Mouse (Mus musculus) lung, embryonic 16.5 days (tissue): ENCODE data around the gene Il18bp. TPM values are rescaled to one million over a fixed set of nuclear protein-coding genes. Genes with fewer than 3 reads are reported as not detected.

Source experiments
- ATAC-seq: fragments of 200-750 bp; cut with Nextera tagmentation; 2 replicates; pipeline ENCODE4 v1.8.0; 2017; ENCODE audit warnings: low read depth, mild to moderate bottlenecking, moderate library complexity
- H3K27ac ChIP-seq: fragments of 300-500 bp; sonication (generic); 2 replicates; pipeline ENCODE4 v1.5.1; 2014; ENCODE audit warnings: mild to moderate bottlenecking, control low read depth, low read length
- H3K27me3 ChIP-seq: fragments of 300-500 bp; sonication (generic); 2 replicates; pipeline ENCODE4 v1.6.1; 2014; ENCODE audit warnings: low read depth, low read length, mixed read lengths; ENCODE audit not compliant: control insufficient read depth, insufficient read depth
- H3K36me3 ChIP-seq: fragments of 300-500 bp; sonication (generic); 2 replicates; pipeline ENCODE4 v1.6.1; 2014; ENCODE audit warnings: low read length; ENCODE audit not compliant: control insufficient read depth, insufficient read depth
- H3K4me1 ChIP-seq: fragments of 300-500 bp; sonication (generic); replicated peaks from 2 replicates; pipeline ENCODE4 v1.6.1; 2014; ENCODE audit warnings: low read length, mixed read lengths; ENCODE audit not compliant: control insufficient read depth, insufficient read depth
- H3K4me2 ChIP-seq: fragments of 300-500 bp; sonication (generic); 2 replicates; pipeline ENCODE4 v1.6.1; 2014; ENCODE audit warnings: low read depth, low read length, control low read depth
- H3K4me3 ChIP-seq: fragments of 300-500 bp; sonication (generic); 2 replicates; pipeline ENCODE4 v1.5.1; 2014; ENCODE audit warnings: mild to moderate bottlenecking, low read length, control low read depth
- H3K9ac ChIP-seq: fragments of 300-500 bp; sonication (generic); 2 replicates; pipeline ENCODE4 v1.6.1; 2014; ENCODE audit warnings: low read length, control low read depth
- H3K9me3 ChIP-seq: fragments of 300-500 bp; sonication (generic); 2 replicates; pipeline ENCODE4 v1.6.1; 2016; ENCODE audit warnings: low read length; ENCODE audit not compliant: control insufficient read depth
- WGBS: fragments of 180-500 bp; shearing (Covaris S2); extraction: QIAGEN DNeasy Blood & Tissue Kit; methylation state at CpG from one replicate; pipeline ENCODE4 v1.1.7; 2014; 5-methylcytosine and 5-hydroxymethylcytosine counted together
- polyA plus RNA-seq: library from polyadenylated mRNA; unstranded; fragments of >200 nt; fragmentation: Nextera tagmentation; extraction: Ambion mirVana; gene quantifications from 2 replicates; pipeline ENCODE4 v1.2.1, GENCODE M21; 2015

Il18bp gene
- polyA plus RNA-seq, 1 experiment from 2014 or later = 2.1 TPM

DNA sequence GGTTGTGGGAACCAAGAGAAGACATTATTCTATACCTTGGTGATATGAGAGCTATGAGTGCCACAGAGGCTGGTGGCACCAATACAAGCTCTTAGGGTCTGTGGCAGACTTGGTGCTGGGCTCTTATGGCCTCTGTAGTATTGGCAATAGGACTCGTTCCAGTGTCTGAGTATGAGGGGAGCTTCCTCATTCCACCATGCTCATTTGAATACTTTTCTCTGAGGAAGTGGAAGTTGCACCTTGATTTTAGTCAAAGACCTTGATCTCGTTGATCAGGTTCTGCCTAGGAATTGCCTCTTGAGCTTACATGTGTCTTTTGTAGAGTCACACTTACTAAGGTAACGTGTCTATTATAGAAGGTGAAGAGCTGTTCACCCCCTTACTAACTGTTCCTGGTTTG, 24.2 kb downstream of the Il18bp start:
- Histone ChIP-seq H3K27me3 (no peaks in the 10 kb centered on the region), H3K9ac (no peak overlapping the region), H3K4me1 (no peaks in the 10 kb centered on the region), H3K4me2 (no peak overlapping the region), H3K36me3 (peaks cover 69% of the 10 kb centered on the region), H3K4me3 (no peak overlapping the region), H3K27ac (no peak overlapping the region), H3K9me3 (no peaks in the 10 kb centered on the region)
- 83% methylated on average over 3 of the region's 3 CpGs for WGBS
- ATAC-seq = no peak

DNA sequence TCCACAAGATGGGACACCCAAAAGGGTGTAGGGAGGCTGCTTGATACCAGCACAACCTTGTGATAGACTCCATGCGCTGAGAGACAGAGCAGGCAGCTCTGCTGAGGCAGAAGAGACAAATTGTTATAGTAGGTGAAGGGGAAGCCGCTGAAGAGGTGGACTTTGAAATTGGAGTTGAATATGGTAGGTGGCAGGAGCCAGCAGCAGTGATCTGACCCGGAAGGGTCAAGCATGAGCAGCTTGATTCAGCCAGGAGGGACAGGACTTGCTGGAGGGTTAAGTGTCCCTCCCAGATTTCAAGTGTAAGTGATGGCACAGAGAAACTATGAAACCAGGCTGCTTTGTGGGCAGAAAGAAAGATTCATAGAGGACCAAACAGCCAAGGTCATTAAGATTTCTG, 33.4 kb downstream of the Il18bp start:
- no peak overlapping the region for H3K9ac ChIP-seq
- H3K36me3 ChIP-seq = peaks cover 8% of the 10 kb centered on the region
- ATAC-seq = no peak
- H3K27ac ChIP-seq = no peak overlapping the region
- H3K27me3 ChIP-seq = no peaks in the 10 kb centered on the region
- no peaks in the 10 kb centered on the region for H3K4me1 ChIP-seq
- H3K4me3 ChIP-seq = no peak overlapping the region
- 93% methylated on average over 3 of the region's 3 CpGs for WGBS
- no peak overlapping the region for H3K4me2 ChIP-seq
- H3K9me3 ChIP-seq = no peaks in the 10 kb centered on the region

DNA sequence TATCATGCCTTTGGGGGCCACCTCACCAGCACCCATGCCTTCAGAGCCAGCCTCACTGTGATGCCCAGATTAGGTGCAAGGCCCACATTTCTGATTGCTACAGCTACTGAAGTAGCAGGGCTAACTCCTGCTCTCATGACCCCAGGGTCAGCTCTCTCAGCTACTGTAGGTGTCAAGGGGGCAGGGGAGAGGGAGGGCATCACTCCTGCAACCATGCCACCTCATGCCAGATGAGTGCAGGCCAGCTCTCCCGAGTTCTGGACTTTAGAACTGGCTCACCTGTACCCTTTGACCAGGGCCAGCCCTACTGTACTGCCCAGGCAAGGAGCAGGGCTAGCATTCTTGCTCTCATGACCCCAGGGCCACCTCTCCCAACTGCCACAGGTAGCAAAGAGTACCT, 35.8 kb downstream of the Il18bp start:
- H3K36me3 ChIP-seq = no peaks in the 10 kb centered on the region; the same call in 1 of the 2 replicates
- H3K27ac ChIP-seq = no peak overlapping the region
- no peak overlapping the region for H3K4me2 ChIP-seq
- no peaks in the 10 kb centered on the region for H3K4me1 ChIP-seq
- H3K4me3 ChIP-seq = no peak overlapping the region
- no peaks in the 10 kb centered on the region for H3K27me3 ChIP-seq
- H3K9me3 ChIP-seq = no peaks in the 10 kb centered on the region
- no peak for ATAC-seq
- no peak overlapping the region for H3K9ac ChIP-seq
- WGBS = 75% methylated on average over 1 of the region's 1 CpGs

DNA sequence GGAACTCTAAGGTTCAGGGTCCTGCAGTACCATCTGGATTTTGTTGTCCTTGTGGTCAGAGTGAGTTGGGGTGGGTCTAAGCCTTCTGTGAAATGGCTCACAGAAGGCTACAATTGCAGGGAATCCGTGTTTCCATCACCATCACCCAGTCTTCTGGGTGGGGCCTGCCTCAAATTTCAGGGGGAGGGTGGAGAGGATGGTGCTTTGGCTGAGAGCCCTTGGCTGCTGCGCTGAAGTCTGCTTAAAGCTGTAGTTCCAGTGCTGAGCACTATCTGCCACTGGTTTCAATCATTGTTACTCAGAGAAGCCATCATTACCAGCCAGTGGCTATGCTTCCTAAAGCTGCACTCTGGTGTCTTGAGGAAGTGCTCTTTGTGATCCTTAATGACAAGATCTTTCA, 44.0 kb downstream of the Il18bp start:
- H3K4me2 ChIP-seq = no peak overlapping the region
- no peaks in the 10 kb centered on the region for H3K36me3 ChIP-seq
- no peak overlapping the region for H3K9ac ChIP-seq
- ATAC-seq = no peak
- peaks cover 25% of the 10 kb centered on the region for H3K4me1 ChIP-seq
- WGBS = 18% methylated on average over 2 of the region's 2 CpGs
- H3K9me3 ChIP-seq = no peaks in the 10 kb centered on the region
- no peak overlapping the region for H3K4me3 ChIP-seq
- H3K27me3 ChIP-seq = no peaks in the 10 kb centered on the region
- peak overlapping the region; percentile 46 for H3K27ac ChIP-seq

DNA sequence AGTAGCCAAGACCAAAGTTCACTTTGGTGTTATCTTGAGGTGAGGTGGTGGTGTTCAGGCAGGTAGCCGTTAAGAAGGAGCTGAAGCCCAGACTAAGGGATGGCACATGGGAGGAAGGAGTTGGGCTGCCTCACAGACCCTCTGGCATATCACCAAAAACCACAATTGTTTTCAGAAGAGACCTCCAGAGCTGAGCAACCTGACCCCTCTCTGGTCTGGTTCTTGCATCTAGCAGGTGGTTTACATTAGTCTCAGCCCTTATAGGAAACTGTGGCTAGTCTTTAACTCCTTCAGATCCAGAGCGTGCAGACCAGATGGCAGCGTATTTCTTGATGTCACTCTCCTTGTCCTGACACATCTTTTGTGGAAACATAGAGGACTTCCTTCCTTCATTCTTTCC, 44.8 kb downstream of the Il18bp start:
- H3K4me1 ChIP-seq = peaks cover 30% of the 10 kb centered on the region
- 37% methylated on average over 3 of the region's 3 CpGs for WGBS

DNA sequence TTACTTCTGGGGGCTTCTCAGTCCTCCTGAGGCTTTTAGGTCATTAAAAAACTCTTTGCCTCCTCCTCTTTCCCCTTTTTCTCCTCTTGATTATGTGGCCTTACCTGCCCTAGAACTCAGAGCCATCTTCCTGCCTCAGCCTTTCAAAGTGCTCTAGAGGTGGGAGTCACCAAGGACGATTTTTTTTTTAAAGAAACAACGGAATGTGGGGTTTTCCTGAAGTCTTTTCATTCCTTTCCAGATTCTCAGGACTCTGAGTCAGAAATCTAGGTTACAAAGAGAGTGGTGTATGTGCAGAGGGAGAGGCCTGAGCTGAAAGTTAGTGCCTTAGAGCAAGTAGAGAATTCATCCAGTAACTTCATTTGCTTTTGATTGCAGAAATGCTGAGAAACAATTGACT, 46.8 kb downstream of the Il18bp start:
- peak overlapping the region; percentile 94 for H3K9ac ChIP-seq
- peaks cover 38% of the 10 kb centered on the region for H3K4me1 ChIP-seq
- 27% methylated on average over 2 of the region's 2 CpGs for WGBS
- peak overlapping the region; percentile 82 for H3K4me3 ChIP-seq
- no peaks in the 10 kb centered on the region for H3K9me3 ChIP-seq
- no peaks in the 10 kb centered on the region for H3K27me3 ChIP-seq
- H3K4me2 ChIP-seq = peak overlapping the region; percentile 61
- no peaks in the 10 kb centered on the region for H3K36me3 ChIP-seq
- H3K27ac ChIP-seq = peak overlapping the region; percentile 100
- ATAC-seq = no peak

More for the DNA sequence above, 44.8 kb downstream of the Il18bp start:
- H3K9me3 ChIP-seq = no peaks in the 10 kb centered on the region
- no peaks in the 10 kb centered on the region for H3K36me3 ChIP-seq
- no peak for ATAC-seq
- no peak overlapping the region for H3K27ac ChIP-seq
- H3K9ac ChIP-seq = no peak overlapping the region
- H3K4me2 ChIP-seq = no peak overlapping the region
- H3K4me3 ChIP-seq = no peak overlapping the region
- H3K27me3 ChIP-seq = no peaks in the 10 kb centered on the region

DNA sequence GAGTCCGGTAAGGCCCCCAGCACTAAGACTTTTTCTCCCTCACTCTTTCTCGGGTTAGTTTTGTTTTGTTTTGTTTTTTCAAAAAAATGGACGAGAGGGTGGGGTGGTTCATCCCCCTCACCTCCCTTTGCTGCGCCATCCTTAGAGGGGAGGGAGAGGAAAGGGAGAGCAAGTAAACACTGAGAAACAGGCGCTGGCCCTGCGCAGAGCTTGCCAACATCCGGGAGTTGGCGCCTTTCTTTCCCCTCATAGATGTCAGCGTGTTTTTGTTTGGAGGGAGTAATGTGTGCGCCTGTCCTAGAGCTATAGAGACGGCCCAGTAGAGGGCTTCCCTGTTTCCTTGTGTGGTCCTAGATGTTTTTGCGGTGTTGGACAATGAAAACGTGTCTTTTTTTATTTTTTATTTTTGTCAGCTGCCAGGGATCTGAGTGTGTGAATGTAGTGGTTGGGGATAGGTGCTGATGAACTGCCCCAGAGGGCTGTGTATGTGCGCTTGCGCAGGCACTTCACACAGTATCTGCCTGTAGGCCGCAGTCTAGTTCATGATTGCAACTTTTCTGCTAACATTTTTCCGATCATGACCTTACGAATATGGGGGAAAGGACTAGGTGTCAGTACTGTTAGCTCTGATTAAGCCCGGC, 47.5 kb downstream of the Il18bp start:
- ATAC-seq = peak; percentile 78
- H3K4me1 ChIP-seq = peaks cover 39% of the 10 kb centered on the region
- 2% methylated on average over 19 of the region's 19 CpGs for WGBS

DNA sequence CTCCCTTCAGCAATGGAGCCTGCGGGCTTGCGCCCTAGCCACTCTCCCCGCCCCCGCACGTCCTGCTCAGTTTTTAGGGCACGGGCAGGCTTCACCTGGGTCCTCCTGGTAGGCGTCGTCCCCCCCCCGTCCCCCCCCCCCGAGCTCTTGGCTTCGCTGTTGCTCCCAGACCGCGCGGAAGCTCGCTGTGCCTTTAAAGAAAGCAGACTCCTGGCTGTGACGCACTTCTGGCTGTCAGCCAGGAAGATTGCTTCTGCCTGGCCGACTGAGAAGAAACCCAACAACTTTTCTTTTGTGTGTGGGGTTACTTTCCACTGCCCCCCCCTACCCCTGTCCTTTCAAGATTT, 48.1 kb downstream of the Il18bp start:
- peak overlapping the region; percentile 82 for H3K4me3 ChIP-seq
- H3K4me2 ChIP-seq = peak overlapping the region; percentile 61
- ATAC-seq = peak; percentile 74
- H3K9me3 ChIP-seq = no peaks in the 10 kb centered on the region
- WGBS = under 1% methylated on average over 17 of the region's 17 CpGs
- H3K36me3 ChIP-seq = no peaks in the 10 kb centered on the region
- peak overlapping the region; percentile 94 for H3K9ac ChIP-seq
- peak overlapping the region; percentile 100 for H3K27ac ChIP-seq
- no peaks in the 10 kb centered on the region for H3K27me3 ChIP-seq
- peaks cover 39% of the 10 kb centered on the region for H3K4me1 ChIP-seq

More for the DNA sequence above, 47.5 kb downstream of the Il18bp start:
- Histone ChIP-seq H3K9me3 (no peaks in the 10 kb centered on the region), H3K9ac (peak overlapping the region; percentile 94), H3K36me3 (no peaks in the 10 kb centered on the region), H3K4me2 (peak overlapping the region; percentile 61), H3K27me3 (no peaks in the 10 kb centered on the region), H3K27ac (peak overlapping the region; percentile 100), H3K4me3 (peak overlapping the region; percentile 82)

DNA sequence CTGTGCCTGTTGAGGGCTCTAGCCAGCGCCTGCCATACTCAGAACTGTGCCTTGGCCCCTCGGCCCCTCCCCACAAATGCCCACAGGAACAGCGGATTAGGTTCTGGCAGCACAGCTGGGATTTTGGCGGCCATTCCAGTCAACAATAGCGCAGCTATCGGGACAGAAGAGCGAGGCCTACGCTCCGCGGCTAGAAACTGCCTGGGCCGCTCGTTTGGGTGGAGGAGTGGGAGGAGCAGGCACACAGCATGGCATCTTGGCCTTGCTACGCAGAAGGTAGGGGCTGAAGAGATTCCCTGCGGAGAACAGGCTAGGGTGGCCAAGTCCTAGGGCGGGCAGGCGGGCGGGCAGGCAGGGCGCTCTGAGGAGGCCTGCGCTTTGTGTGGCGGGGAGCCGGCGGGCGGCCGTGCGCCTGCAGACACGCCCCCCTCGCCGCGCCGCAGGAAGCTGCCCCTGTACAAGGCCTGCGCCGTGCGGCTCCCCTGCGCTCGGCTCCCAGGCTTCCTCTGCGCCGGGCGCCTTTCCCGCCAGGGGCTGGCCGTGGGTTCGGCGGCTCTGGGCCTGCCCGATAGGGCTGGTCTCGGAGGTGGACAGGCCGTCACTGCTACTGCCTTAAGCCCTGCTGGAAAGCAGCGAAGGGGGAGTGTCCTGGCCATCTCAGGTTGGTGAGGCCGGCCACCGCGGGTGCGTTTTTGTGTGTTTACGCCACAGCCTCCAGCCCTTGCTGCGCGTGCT, 48.6 kb downstream of the Il18bp start:
- Histone ChIP-seq H3K9me3 (no peaks in the 10 kb centered on the region), H3K27ac (peak overlapping the region; percentile 100), H3K9ac (peak overlapping the region; percentile 94), H3K36me3 (no peaks in the 10 kb centered on the region), H3K4me1 (peaks cover 39% of the 10 kb centered on the region), H3K4me3 (peak overlapping the region; percentile 82), H3K27me3 (no peaks in the 10 kb centered on the region), H3K4me2 (peak overlapping the region; percentile 61)
- ATAC-seq = peak; percentile 91
- under 1% methylated on average over 50 of the region's 53 CpGs for WGBS
